Mouse (Mus musculus) forebrain, postnatal 0 days (tissue): ENCODE measurements around the gene Thbs3. TPM values are rescaled to one million over a fixed set of nuclear protein-coding genes. Genes with fewer than 3 reads are reported as not detected.
A peak's percentile ranks its signal among the peaks of the same experiment; 100 is the strongest.

ENCODE experiments used
- ATAC-seq: fragments of 200-750 bp; cut with Nextera tagmentation; 2 replicates; pipeline ENCODE4 v1.8.0; 2017; ENCODE audit warnings: mild to moderate bottlenecking, moderate library complexity
- DNase-seq: peaks from one replicate; pipeline ENCODE4 v3.0.0-alpha.2; 2015
- H3K27ac ChIP-seq: fragments of 300-500 bp; sonication (generic); 2 replicates; pipeline ENCODE4 v1.5.1; 2014; ENCODE audit warnings: low read depth, mild to moderate bottlenecking, antibody characterized with exemption, low read length, moderate library complexity, mixed read lengths
- H3K27me3 ChIP-seq: fragments of 300-500 bp; sonication (generic); 2 replicates; pipeline ENCODE4 v1.6.1; 2014; ENCODE audit warnings: mild to moderate bottlenecking, low read length, mixed read lengths; ENCODE audit not compliant: insufficient read depth
- H3K36me3 ChIP-seq: fragments of 300-500 bp; sonication (generic); 2 replicates; pipeline ENCODE4 v1.6.1; 2014; ENCODE audit warnings: mild to moderate bottlenecking, moderate library complexity; ENCODE audit not compliant: insufficient read depth
- H3K4me1 ChIP-seq: fragments of 300-500 bp; sonication (generic); 2 replicates; pipeline ENCODE4 v1.6.1; 2014; ENCODE audit warnings: antibody characterized with exemption; ENCODE audit not compliant: insufficient read depth
- H3K4me2 ChIP-seq: fragments of 300-500 bp; sonication (generic); 2 replicates; pipeline ENCODE4 v1.6.1; 2014; ENCODE audit warnings: low read depth, mild to moderate bottlenecking, moderate library complexity
- H3K4me3 ChIP-seq: fragments of 300-500 bp; sonication (generic); 2 replicates; pipeline ENCODE4 v1.5.1; 2014; ENCODE audit warnings: low read depth, low read length, mixed read lengths
- H3K9ac ChIP-seq: fragments of 300-500 bp; sonication (generic); 2 replicates; pipeline ENCODE4 v1.6.1; 2014; ENCODE audit warnings: mild to moderate bottlenecking
- H3K9me3 ChIP-seq: fragments of 300-500 bp; sonication (generic); 2 replicates; pipeline ENCODE4 v1.6.1; 2016; ENCODE audit warnings: low read length
- CTCF ChIP-seq: sonication (generic); IDR thresholded peaks from 2 replicates; pipeline ENCODE4 v1.5.1; 2016; ENCODE audit warnings: antibody characterized with exemption, control low read depth, low read depth
- WGBS: fragments of 180-500 bp; shearing (Covaris S2); extraction: QIAGEN DNeasy Blood & Tissue Kit; methylation state at CpG from one replicate; pipeline ENCODE4 v1.1.7; 2014; 5-methylcytosine and 5-hydroxymethylcytosine counted together
- polyA plus RNA-seq: library from polyadenylated mRNA; unstranded; fragments of >200 nt; fragmentation: Nextera tagmentation; extraction: Ambion mirVana; gene quantifications from 2 replicates; pipeline ENCODE4 v1.2.1, GENCODE M21; 2015
- total RNA-seq: library from RNA; depleted of rRNA; stranded (reverse); fragments of >200 nt; gene quantifications from 2 replicates; pipeline ENCODE4 v1.2.3, GENCODE M21; 2014

The Thbs3 gene
- total and polyA plus RNA-seq, 2 experiments from 2014 or later: 42.8 to 53.6 TPM

DNA sequence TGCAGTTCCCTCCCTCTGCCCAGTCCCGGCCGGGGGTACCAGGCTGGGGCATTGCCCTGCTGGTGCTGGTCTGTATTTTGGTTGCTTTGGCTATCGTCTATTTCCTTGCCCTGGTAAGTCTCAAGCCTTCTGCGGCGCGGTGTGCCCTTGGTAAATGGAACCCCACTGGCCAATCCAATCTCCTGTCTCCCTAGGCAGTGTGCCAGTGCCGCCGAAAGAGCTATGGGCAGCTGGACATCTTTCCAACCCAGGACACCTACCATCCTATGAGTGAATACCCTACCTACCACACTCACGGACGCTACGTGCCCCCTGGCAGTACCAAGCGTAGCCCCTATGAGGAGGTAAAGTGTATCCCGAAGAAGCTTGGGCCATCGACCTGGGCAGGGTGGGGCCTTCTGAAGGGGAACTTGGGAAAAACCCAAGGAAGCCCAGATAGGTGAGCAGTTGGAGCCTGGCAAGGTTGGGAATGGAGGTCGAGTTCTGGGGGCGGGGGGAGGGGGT lies 16.8 kb downstream of the Thbs3 start:
- H3K9ac ChIP-seq: no peak overlapping the region
- peaks cover 40% of the 10 kb centered on the region for H3K36me3 ChIP-seq
- ATAC-seq: no peak
- H3K9me3 ChIP-seq: no peaks in the 10 kb centered on the region
- H3K4me3 ChIP-seq: no peak overlapping the region
- no peak for TF ChIP-seq CTCF
- H3K4me2 ChIP-seq: no peak overlapping the region
- WGBS: 73% methylated on average over 16 of the region's 16 CpGs
- H3K27me3 ChIP-seq: no peaks in the 10 kb centered on the region
- H3K27ac ChIP-seq: no peak overlapping the region
- no peak for DNase-seq
- H3K4me1 ChIP-seq: peaks cover 11% of the 10 kb centered on the region

DNA sequence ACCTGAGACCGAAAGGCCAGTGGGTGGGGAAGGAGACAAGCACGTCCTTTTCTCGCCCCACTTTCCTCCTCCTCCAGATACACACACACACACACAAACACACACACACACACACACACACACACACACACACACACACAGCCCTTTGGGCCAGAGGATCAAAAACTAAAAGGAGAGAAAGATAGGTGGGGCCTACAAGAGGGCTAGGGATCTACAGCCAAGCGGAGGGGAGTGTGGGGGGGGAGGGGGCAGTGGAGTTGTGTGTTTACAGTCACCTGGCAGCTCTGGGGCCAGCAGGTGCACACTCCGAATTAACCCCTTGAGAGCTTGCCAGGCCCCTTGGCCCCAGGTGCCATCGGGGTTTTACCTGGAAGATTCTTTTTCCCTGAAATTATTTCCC lies 17.6 kb downstream of the Thbs3 start:
- no peak overlapping the region for H3K4me3 ChIP-seq
- H3K4me2 ChIP-seq: no peak overlapping the region
- no peak for TF ChIP-seq CTCF
- no peaks in the 10 kb centered on the region for H3K27me3 ChIP-seq
- no peak overlapping the region for H3K27ac ChIP-seq
- DNase-seq (no peak), ATAC-seq (no peak)
- H3K9me3 ChIP-seq: no peaks in the 10 kb centered on the region
- WGBS: 79% methylated on average over 6 of the region's 6 CpGs
- no peak overlapping the region for H3K9ac ChIP-seq
- peaks cover 6% of the 10 kb centered on the region for H3K4me1 ChIP-seq
- H3K36me3 ChIP-seq: peaks cover 48% of the 10 kb centered on the region

DNA sequence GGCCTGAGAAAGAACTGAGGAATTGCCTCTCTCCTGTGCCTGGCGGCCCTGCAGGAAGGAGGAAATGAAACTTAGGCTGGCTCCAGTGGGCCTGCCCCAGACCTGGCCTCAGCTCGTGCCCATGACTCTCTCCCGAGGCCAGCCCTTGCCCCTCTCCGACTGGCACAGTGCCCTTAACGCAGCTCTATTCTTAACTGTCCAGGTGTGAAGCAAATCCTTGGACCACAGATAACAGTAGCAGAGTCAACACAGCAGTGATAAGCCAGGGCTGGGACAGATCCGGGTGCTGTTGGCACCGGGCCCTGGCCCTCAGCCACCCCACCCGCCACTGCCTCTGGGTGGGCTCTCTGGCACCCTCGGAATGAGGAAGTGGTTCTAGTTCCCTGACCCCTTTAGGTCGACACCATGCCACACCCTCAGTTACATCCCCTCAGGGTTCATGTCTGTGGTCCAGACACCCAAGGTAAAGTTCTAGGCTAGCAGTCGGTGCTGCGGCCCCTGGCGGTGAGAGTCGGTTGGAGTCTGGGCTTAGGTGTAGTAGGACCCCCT lies 18.7 kb downstream of the Thbs3 start:
- ATAC-seq: no peak
- no peak for DNase-seq
- H3K4me2 ChIP-seq: no peak overlapping the region
- 71% methylated on average over 14 of the region's 14 CpGs for WGBS
- TF ChIP-seq CTCF: no peak
- no peak overlapping the region for H3K27ac ChIP-seq
- no peaks in the 10 kb centered on the region for H3K27me3 ChIP-seq
- H3K9me3 ChIP-seq: no peaks in the 10 kb centered on the region
- H3K36me3 ChIP-seq: peaks cover 58% of the 10 kb centered on the region
- no peak overlapping the region for H3K9ac ChIP-seq
- H3K4me1 ChIP-seq: no peaks in the 10 kb centered on the region
- H3K4me3 ChIP-seq: no peak overlapping the region

DNA sequence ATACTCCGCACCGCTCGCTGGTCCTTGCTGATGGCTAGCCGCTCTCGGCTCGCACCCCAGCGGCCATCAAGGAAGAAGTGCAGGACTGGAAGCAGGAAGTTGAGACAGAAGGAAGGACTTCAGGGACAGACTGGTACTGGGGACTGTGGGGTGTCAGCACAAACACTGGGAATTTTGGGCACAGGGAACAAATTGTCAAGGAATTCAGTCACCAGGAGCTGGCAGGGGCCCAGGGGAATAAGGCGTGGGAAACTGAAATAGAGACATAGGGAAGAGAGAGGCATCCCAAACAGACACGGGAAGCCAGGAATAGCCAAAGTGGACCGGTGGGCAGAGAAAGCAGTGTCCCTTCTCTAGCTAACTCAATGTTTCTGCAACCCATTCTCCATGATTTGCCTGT lies 21.5 kb downstream of the Thbs3 start:
- no peaks in the 10 kb centered on the region for H3K9me3 ChIP-seq
- 89% methylated on average over 10 of the region's 10 CpGs for WGBS
- no peak for TF ChIP-seq CTCF
- H3K4me1 ChIP-seq: no peaks in the 10 kb centered on the region
- no peak overlapping the region for H3K4me3 ChIP-seq
- ATAC-seq: no peak
- no peak for DNase-seq
- H3K36me3 ChIP-seq: peaks cover 87% of the 10 kb centered on the region
- H3K4me2 ChIP-seq: no peak overlapping the region
- H3K27ac ChIP-seq: no peak overlapping the region
- no peak overlapping the region for H3K9ac ChIP-seq
- no peaks in the 10 kb centered on the region for H3K27me3 ChIP-seq

DNA sequence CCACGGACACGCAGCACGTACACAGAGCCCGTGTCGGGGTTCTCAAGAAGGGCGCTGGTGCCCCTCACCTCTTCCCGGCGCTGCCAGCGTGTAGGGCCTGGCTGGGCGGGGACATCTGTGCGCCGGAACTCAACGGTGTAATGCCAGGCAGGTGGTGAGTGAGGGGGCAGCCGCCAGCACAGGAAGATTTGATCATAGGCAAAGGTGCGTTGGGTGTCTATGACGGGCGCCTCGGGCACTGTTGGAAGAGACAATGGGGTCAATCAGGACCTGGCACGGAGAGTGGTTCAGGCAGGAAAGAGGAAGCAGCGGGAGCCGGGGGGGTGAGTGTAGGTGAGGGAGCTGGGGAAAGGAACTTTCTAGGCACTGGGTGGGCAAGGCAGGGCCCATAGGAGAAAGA lies 22.7 kb downstream of the Thbs3 start:
- peaks cover 97% of the 10 kb centered on the region for H3K36me3 ChIP-seq

DNA sequence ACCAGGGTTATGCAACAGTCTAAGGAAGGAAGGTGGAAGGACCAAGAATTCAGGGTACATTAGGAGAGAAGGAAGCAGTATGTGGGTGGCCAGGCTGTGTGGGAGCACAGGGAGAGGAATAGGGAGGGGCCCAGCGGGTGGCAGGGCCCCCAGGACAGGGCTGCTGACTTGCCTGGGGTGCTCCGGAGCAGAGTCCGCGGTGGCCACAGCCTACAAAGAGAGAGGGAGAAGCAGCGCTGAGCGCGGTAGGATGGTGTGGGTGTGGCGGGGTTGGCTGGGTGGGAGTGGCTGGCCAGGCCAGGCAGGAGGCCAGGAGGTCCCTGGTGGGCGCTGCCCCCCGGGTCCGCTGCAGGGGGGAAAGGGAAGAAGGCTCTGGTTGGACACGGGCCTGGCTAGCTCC lies 23.5 kb downstream of the Thbs3 start:
- ATAC-seq (no peak), DNase-seq (no peak)
- Histone ChIP-seq H3K4me1 (no peaks in the 10 kb centered on the region), H3K27ac (no peak overlapping the region), H3K4me2 (no peak overlapping the region), H3K36me3 (peaks cover 90% of the 10 kb centered on the region), H3K9ac (no peak overlapping the region), H3K27me3 (no peaks in the 10 kb centered on the region), H3K4me3 (no peak overlapping the region), H3K9me3 (no peaks in the 10 kb centered on the region)
- TF ChIP-seq CTCF: no peak
- WGBS: 80% methylated on average over 12 of the region's 12 CpGs

More for the DNA sequence above, 22.7 kb downstream of the Thbs3 start:
- Histone ChIP-seq H3K4me2 (no peak overlapping the region), H3K4me1 (no peaks in the 10 kb centered on the region), H3K4me3 (no peak overlapping the region), H3K27me3 (no peaks in the 10 kb centered on the region), H3K9me3 (no peaks in the 10 kb centered on the region), H3K27ac (no peak overlapping the region), H3K9ac (no peak overlapping the region)
- DNase-seq (no peak), ATAC-seq (no peak)
- no peak for TF ChIP-seq CTCF
- 89% methylated on average over 21 of the region's 21 CpGs for WGBS

DNA sequence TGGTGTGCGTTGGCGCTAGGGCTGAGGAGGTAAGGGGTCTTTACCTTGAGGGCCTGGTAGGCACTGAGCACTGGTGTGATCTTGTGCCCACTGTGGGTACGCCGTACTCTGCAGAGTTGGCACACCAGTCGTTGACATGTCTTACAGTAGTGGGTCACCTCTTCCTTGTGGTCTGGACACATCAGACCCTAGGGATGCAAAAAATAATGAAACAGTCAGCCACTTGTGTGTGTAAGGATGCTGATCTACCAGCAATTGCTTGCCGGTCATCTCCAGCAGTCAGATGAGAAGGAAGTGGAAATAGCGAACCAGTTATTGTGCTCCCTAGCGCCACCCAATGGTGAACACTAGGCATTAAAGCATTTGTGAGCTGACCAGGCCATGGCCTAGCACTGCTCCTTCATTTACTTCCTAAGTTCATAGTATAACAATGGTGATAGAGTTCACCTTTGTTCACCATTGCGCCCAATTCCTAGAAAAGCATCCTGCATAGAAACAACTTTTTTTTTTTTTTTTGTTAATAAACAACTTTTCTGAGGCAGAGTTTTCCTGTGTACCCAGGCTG lies 27.4 kb downstream of the Thbs3 start:
- no peak overlapping the region for H3K4me3 ChIP-seq
- ATAC-seq (no peak), DNase-seq (peak; percentile 63)
- H3K4me2 ChIP-seq: 0 out of 2 replicates have a peak overlapping the region, but pooled peaks have one; percentile 89
- 69% methylated on average over 9 of the region's 9 CpGs for WGBS
- H3K27ac ChIP-seq: no peak overlapping the region
- H3K36me3 ChIP-seq: peaks cover 51% of the 10 kb centered on the region
- no peak overlapping the region for H3K9ac ChIP-seq
- peak; percentile 81 for TF ChIP-seq CTCF
- no peaks in the 10 kb centered on the region for H3K27me3 ChIP-seq
- no peaks in the 10 kb centered on the region for H3K9me3 ChIP-seq
- no peaks in the 10 kb centered on the region for H3K4me1 ChIP-seq
